Mouse (Mus musculus) heart, postnatal 0 days (tissue): ENCODE data around the gene Atoh1.

ENCODE experiments used
- CTCF ChIP-seq: IDR thresholded peaks from 2 replicates; pipeline ENCODE4 v1.5.1; 2016; ENCODE audit warnings: antibody characterized with exemption, control low read depth, low read depth
- EP300 ChIP-seq: IDR thresholded peaks from 2 replicates; pipeline ENCODE4 v1.6.1; 2016; ENCODE audit warnings: antibody characterized with exemption, low read depth

DNA sequence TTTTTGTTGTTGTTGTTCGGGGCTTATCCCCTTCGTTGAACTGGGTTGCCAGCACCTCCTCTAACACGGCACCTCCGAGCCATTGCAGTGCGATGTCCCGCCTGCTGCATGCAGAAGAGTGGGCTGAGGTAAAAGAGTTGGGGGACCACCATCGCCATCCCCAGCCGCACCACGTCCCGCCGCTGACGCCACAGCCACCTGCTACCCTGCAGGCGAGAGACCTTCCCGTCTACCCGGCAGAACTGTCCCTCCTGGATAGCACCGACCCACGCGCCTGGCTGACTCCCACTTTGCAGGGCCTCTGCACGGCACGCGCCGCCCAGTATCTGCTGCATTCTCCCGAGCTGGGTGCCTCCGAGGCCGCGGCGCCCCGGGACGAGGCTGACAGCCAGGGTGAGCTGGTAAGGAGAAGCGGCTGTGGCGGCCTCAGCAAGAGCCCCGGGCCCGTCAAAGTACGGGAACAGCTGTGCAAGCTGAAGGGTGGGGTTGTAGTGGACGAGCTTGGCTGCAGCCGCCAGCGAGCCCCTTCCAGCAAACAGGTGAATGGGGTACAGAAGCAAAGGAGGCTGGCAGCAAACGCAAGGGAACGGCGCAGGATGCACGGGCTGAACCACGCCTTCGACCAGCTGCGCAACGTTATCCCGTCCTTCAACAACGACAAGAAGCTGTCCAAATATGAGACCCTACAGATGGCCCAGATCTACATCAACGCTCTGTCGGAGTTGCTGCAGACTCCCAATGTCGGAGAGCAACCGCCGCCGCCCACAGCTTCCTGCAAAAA is 496 bp downstream of the Atoh1 start:
- TF ChIP-seq EP300 (no peak), CTCF (no peak)
